Mouse (Mus musculus) liver, adult 2 months (tissue): ENCODE measurements around the gene Nf1.

Experiments
- CTCF ChIP-seq: fragments of 200-500 bp; IDR thresholded peaks from 2 replicates; pipeline ENCODE4 v1.5.1; 2011; ENCODE audit warnings: low read depth, low read length, control low read depth
- POLR2A ChIP-seq: fragments of 200-500 bp; IDR thresholded peaks from 2 replicates; pipeline ENCODE4 v1.6.1; 2011; ENCODE audit warnings: low read length, control low read depth; ENCODE audit not compliant: insufficient read depth; ENCODE audit errors: extremely low read depth

GRCm38 (mm10) chr11:79339808-79340781, 602 bp downstream of the Nf1 start:
- TF ChIP-seq CTCF (no peak), POLR2A (no peak)
